Mouse (Mus musculus): ENCODE measurements around the gene Rack1.

DNA sequence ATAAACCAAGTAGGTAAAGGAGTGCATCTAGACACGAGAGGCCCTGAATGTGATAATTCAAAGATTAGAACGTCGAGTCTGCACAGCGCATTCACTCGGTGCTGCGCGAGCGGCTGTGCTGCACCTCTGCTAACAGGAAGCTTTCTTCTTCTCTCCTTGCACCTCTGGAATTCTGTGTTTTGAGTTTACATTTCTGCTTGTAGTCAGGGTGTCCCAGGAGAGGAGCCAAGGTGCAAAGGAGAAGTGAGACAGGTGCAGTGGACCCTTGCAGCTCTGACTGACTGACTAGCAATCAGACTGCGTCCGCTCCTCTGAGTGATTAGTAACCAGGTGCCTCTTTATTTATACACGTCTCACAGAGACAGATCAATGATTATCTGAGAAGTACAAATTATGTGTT is 43.1 kb downstream of the Rack1 start:
- TF ChIP-seq CTCF (IDR thresholded peaks at IDR 0.05) (no peak), EP300 (IDR thresholded peaks at IDR 0.05) (no peak)

Data from lung, postnatal 0 days (tissue).